Mouse (Mus musculus) left cerebral cortex, postnatal 25 days (tissue): ENCODE data around the gene Olfr1076. TPM values are rescaled to one million over a fixed set of nuclear protein-coding genes. Genes with fewer than 3 reads are reported as not detected.
"Not testable (repeated sequence)": the region's sequence is repeated elsewhere in the genome, so short reads cannot be mapped to it uniquely, and the experiment has no call there.

Experiments used
- DNase-seq, 2 experiments: peaks; one replicate each; pipeline ENCODE4 v3.0.0; 2022; ENCODE audit warnings: low spot score in 2 of 2, mixed read lengths in 1 of 2
- intact Hi-C: fragments of 180-260 bp; cut with DNase I; formaldehyde crosslinking; loops from one replicate; pipeline ENCODE4 v1.15.1; 2025
- total RNA-seq, 2 experiments: library from RNA; stranded (reverse); gene quantifications; 2 replicates each; pipeline ENCODE4 v1.2.3; 2021

Olfr1076 gene
- not detected for total RNA-seq

GRCm38 (mm10) chr2:86508161-86508560 is at the start of gene Olfr1076:
Gene Olfr1076 (plus strand): TSS chr2:86508461.
- intact Hi-C loops, result no loop called here
- DNase-seq, result no peak

GRCm38 (mm10) chr2:86460434-86460833 is 47.8 kb upstream of the Olfr1076 start:
- DNase-seq, result no peak
- intact Hi-C loops, result no loop called here

GRCm38 (mm10) chr2:86464442-86465109 is 43.7 kb upstream of the Olfr1076 start:
- intact Hi-C loops, result loop anchor here (2.0 kb wide), 2 partner anchors 740 to 1342 kb away; no protein-coding TSS in a partner anchor

GRCm38 (mm10) chr2:86487286-86487685 is 21.0 kb upstream of the Olfr1076 start, which contains the start of gene Olfr228:
Gene Olfr228 (minus strand): TSS chr2:86487386.
- intact Hi-C loops, result no loop called here

More at GRCm38 (mm10) chr2:86464442-86465109, 43.7 kb upstream of the Olfr1076 start:
- peak; percentile 35 to 56 for DNase-seq

GRCm38 (mm10) chr2:86530991-86531390 is 22.7 kb downstream of the Olfr1076 start:
- intact Hi-C loops, result no loop called here
- DNase-seq, result peak in 1 of 2 experiments; percentile 8

More at GRCm38 (mm10) chr2:86487286-86487685, 21.0 kb upstream of the Olfr1076 start, which contains the start of gene Olfr228:
- DNase-seq, result no peak

GRCm38 (mm10) chr2:86542380-86542779 is 34.1 kb downstream of the Olfr1076 start, which contains the start of gene Olfr1079:
Gene Olfr1079 (minus strand): TSS chr2:86542480.
- no peak for DNase-seq
- intact Hi-C loops, result no loop called here

- DNase-seq, intact Hi-C loops: not testable (repeated sequence)
Measured at GRCm38 (mm10) chr2:86558135-86558534, 49.9 kb downstream of the Olfr1076 start, which contains the start of gene Olfr1080. Gene Olfr1080 (minus strand): TSS chr2:86558235.

Other genes with a start within 250 kb of the Olfr1076 start
- gene Olfr1051, start 229.4 kb upstream of the Olfr1076 start, total RNA-seq, result not detected
- gene Olfr1052, start 216.0 kb upstream of the Olfr1076 start, total RNA-seq, result not detected
- not detected for gene Olfr1053, start 193.2 kb upstream of the Olfr1076 start, total RNA-seq
- gene Olfr1054, start 173.0 kb upstream of the Olfr1076 start, total RNA-seq, result not detected
- not detected for gene Olfr1055, start 158.2 kb upstream of the Olfr1076 start, total RNA-seq
- not detected for gene Olfr1056, start 146.0 kb upstream of the Olfr1076 start, total RNA-seq
- gene Olfr1057, start 130.1 kb upstream of the Olfr1076 start, total RNA-seq, result not detected
- gene Olfr1058, start 119.9 kb upstream of the Olfr1076 start, total RNA-seq, result not detected
- gene Olfr1061, start 94.4 kb upstream of the Olfr1076 start, total RNA-seq, result not detected
- not detected for gene Olfr1062, start 81.7 kb upstream of the Olfr1076 start, total RNA-seq
- not detected for gene Olfr1065, start 57.9 kb upstream of the Olfr1076 start, total RNA-seq
- gene Olfr1066, start 52.2 kb upstream of the Olfr1076 start, total RNA-seq, result not detected
- not detected for gene Olfr228, start 21.1 kb upstream of the Olfr1076 start, total RNA-seq
- gene Olfr1079, start 34.0 kb downstream of the Olfr1076 start, total RNA-seq, result not detected
- gene Olfr1080, start 49.8 kb downstream of the Olfr1076 start, total RNA-seq, result not detected
- not detected for gene Olfr1082, start 90.5 kb downstream of the Olfr1076 start, total RNA-seq
- gene Olfr1084, start 131.3 kb downstream of the Olfr1076 start, total RNA-seq, result not detected
- gene Olfr1085, start 153.6 kb downstream of the Olfr1076 start, total RNA-seq, result not detected
- gene Olfr1086, start 171.6 kb downstream of the Olfr1076 start, total RNA-seq, result not detected
- gene Olfr1087, start 189.9 kb downstream of the Olfr1076 start, total RNA-seq, result not detected
- not detected for gene Olfr1089, start 225.2 kb downstream of the Olfr1076 start, total RNA-seq